Mouse (Mus musculus): Measurements from ENCODE around the gene Lrrc28.
A peak's percentile ranks its signal among the peaks of the same experiment; 100 is the strongest.

The Lrrc28 gene

DNA sequence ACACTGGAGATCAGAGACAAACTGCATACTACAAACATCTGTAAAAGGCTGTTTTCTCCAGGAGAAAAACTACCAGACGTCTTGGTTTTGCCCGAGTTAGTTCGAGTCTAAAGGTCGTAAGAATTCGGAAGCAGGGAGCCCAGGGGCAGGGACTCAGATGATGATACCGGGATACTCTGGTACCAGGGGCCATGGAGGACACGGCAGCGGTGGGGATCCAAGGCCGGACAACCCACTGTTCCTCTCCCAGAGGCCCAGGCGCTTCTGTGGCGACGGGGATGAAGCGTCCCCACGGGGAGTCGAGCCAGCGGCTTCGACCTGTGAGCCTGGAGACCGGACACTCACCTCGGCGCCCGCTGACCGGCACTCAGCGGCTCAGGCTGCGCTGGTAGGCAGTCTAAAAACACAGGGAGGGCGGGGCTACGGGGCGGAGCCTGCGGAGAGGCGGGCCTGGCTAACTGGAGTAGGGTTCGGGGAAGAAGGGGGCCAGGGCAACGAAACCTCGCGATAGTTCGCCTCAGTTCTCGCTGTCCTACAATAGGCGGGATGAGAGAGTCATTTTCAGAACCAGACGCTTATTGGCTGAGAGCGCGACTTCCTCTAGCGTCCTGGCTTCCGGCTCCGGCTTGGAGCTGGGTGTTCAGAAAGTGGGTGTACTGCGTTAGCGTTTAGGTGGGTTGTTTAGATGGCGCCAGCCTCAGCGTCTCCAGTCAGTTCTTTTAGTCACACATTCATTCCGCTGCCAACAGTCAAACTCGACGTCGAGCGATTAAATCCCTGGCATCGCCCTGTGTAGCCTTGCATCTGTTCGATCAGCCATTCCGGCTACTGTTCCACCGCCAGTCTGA, at the start of gene Lrrc28:
Gene Lrrc28, minus strand, starts transcription at position 436 of the 848 bp plus-strand sequence.
- peak; percentile 99 to 100 for DNase-seq

- no peak for DNase-seq
These were observed 47.9 kb upstream of the Lrrc28 start for GRCm38 (mm10) chr7:67692791-67693538.

- DNase-seq = no peak
These were observed 47.1 kb upstream of the Lrrc28 start for GRCm38 (mm10) chr7:67692141-67692540.

DNA sequence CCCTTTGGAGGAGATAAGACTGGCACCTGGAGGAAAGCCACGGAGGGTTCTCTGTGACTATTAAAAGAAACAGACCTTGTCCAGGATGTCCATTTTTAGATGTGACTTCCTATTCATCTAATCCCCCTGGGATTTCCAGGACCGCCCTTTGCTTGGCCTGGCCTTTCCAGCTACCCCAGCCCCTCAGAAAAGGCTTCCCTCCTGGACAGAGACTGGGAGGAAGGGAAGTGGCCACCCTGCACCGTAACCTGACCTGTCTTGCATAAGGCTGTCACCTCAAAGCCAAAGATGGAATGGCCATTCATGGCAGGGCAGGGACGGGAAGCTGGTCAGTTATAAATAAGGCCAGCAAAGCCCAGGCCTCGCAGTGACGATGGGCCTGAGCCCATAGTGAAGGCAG, 46.0 kb upstream of the Lrrc28 start:
- DNase-seq = peak; percentile 54 to 74

DNA sequence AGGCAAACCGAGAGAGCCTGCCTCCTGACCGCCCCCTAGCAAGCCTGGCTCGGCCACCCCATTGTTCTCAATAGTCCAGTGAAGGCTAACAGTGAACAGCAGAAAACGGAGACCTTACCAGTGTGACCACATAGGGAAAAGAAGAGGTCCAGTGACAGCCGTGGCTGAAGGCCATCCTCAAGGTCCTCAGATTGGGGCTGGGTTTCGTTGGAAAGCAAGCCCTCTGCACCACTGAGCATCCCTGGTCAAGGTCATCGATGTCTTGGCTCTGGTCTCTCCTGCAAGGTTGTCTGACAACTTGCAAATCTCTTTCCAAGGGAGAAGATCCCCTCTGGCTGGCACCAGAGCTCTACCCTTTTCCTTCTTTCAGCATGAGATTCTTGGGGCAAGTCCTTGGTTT, 44.7 kb upstream of the Lrrc28 start:
- DNase-seq = no peak

DNA sequence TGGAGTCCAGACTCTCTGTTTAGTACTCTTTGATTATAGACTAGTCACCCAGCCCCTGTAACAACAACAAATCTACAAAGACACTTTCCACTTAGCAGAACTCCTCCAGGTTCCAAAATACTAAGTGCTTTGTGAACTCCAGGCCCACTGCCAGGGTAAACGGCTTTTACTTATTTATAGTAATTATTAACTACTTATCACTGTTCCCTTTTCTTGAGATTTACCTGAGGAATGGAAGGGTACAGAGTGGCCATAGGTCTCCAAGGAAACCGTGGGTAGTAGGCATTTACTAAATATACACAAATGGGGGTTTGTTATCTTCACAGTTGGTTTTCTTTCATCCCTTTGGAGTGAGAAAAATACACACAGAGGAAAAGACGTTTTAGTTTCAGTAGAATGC, 43.2 kb upstream of the Lrrc28 start:
- peak; percentile 63 to 64 for DNase-seq

GRCm38 (mm10) chr7:67686545-67686944, 41.5 kb upstream of the Lrrc28 start:
- DNase-seq = no peak

DNA sequence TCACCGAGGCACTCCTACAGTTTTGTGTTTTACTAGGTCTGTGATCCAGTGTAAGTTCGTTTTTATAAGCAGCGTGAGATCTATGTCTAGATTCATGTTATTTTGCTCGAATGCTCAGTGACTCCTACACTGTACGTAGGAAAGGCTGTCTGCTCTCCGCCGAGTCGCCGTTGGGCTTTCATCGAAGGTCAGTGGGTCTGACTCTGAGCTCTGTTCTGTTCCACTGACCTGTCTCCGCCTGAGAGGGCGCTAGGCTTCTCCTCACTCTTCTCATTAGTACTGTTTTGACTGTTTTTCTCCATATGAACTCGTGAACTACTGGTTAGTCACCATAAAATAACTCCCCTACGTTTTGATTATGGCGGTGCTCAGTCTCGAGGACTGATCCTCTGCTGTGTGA, 37.9 kb upstream of the Lrrc28 start:
- DNase-seq = no peak

- DNase-seq = no peak
These were observed 36.0 kb upstream of the Lrrc28 start for GRCm38 (mm10) chr7:67681078-67681477.

- no peak for DNase-seq
These were observed 33.9 kb upstream of the Lrrc28 start for GRCm38 (mm10) chr7:67678878-67679499.

- DNase-seq = no peak
These were observed 28.6 kb upstream of the Lrrc28 start for GRCm38 (mm10) chr7:67673656-67674055.

GRCm38 (mm10) chr7:67672650-67673049, 27.6 kb upstream of the Lrrc28 start:
- peak; percentile 93 to 98 for DNase-seq

DNA sequence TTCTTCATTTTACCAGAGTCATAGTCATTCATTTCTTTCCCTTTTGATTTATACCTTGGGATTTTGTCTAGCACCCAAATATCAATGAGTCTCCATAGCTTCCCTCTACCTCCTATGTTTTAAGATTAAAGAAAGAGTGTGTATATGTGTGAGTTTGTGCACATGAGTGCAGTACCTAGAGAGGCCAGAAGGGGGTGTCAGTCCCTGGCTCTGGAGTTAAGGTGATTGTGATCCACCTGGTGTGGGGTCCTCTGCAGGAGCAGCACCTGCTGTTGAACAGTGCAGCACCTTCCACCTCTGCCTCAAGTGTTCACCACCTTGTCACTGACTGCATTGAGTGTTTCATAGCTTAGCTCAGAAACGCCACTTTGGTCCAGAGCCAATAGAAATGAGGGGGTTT, 25.9 kb upstream of the Lrrc28 start:
- no peak for DNase-seq

- DNase-seq = no peak
These were observed 19.1 kb upstream of the Lrrc28 start for GRCm38 (mm10) chr7:67663981-67664694.

DNA sequence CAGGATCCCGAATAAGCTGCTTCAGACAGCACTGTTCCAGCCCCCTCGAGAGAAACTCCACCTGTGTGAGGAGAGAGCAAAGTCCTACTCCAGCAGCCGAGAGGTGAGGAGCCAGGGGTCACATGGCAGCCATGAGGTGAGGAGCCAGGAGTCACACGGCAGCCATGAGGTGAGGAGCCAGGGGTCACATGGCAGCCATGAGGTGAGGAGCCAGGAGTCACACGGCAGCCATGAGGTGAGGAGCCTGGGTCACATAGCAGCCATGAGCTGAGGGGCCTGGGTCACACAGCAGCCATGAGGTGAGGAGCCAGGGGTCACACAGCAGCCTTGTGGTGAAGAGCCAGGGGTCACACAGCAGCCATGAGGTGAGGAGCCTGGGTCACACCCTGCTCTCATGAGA, 17.4 kb upstream of the Lrrc28 start:
- peak; percentile 56 to 69 for DNase-seq

DNA sequence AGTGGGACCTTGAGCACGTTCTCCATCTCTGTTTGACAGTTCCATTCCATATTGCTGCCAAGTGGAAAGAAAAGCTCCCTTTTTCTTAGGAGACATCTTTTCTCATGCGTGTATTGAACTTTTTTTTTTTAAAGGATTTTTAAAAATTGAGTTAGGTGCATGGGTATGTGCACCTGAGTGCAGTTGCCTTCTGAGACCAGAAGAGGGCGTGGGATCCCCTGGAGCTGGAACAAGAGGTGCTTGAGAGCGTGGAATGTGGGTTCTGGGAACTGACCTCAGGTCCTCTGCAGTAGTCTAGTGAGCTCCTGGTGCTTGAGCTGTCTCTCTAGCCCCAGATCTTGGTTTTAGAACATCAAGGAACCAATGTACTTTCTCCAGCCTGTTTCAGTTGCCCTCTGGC, 13.0 kb upstream of the Lrrc28 start:
- no peak for DNase-seq

GRCm38 (mm10) chr7:67655186-67655585, 10.1 kb upstream of the Lrrc28 start:
- DNase-seq = peak in 1 of 2 experiments; percentile 29

GRCm38 (mm10) chr7:67654668-67655067, 9.6 kb upstream of the Lrrc28 start:
- no peak for DNase-seq

DNA sequence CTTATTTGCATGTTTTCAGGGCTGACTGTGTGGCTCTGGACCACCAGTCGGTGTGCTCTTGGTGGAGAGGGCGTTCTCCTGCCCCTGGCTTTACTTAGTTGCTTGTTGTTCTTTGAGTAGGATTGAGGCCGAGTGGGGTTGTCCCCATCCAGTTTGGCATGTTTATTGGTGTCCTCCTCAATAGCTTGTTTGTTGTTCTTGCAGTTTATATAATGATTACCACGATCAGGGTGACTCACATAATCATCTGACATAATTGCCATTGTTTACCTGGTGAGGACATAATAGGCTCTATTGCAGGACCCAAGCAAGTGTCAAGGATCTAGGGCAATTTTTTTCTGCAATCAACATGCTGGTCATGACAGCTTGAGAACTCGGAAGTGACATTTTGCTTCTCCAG, 7.1 kb upstream of the Lrrc28 start:
- no peak for DNase-seq

DNA sequence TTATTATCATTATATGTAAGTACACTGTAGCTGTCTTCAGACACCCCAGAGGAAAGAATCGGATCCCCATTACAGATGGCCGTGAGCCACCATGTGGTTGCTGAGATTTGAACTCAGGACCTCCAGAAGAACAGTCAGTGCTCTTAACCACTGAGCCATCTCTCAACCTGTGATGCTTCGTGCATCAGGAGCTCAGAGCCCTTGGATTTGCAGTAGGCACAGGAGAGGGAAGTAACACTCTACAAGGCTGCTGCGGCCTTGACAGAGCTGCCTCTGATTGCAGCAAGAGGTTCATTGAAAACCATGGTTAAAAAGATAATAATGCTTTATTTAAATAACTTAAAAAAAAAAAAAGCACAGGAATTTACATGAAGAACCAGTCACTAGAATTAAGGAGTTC, 3.3 kb upstream of the Lrrc28 start:
- no peak for DNase-seq

GRCm38 (mm10) chr7:67647277-67647676, 2.2 kb upstream of the Lrrc28 start, which contains the start of gene Ttc23:
Ttc23 (plus strand) TSS chr7:67647410.
- DNase-seq = peak; percentile 28 to 76

DNA sequence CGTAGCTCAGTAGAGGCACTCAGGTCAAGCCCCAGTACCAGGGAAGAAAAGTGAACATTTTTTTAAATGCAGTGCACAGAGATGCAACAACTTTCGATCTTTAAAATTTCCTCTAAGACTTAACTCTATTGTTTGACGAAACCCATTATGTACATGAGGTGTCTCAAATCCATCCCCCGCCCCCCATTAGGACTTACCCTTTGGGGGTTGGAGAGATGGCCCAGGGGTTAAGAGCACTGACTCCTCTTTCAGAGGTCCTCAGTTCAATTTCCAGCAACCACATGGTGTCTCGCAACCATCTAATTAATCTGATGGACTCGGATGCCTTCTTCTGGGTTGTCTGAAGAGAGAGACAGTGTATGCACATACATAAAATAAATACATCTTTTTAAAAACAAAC, 1.1 kb upstream of the Lrrc28 start:
- DNase-seq = no peak

GRCm38 (mm10) chr7:67645681-67646014, 580 bp upstream of the Lrrc28 start:
- no peak for DNase-seq
